Mouse (Mus musculus): ENCODE results near the gene Ppp1r9b.

DNA sequence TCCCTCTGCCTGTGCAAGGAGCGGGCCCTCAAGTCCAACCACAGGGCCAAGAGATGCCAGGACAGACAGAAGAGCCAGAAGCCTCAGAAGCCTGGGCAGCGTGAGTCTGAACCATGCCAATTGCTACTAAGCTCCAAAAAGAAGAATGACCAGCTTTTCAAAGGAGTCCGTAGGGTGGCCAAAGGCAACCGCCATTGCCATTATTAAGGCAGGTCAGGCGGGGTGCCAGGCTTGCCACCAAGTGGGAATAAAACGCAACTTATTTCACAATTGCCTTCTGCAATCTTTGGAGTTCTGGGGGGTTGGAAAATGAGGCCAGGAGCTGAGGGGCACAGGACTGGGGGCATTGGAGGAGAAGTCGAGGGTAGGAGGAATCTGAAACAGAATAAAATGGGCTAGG is 22.6 kb upstream of the Ppp1r9b start:
- TF ChIP-seq CTCF (conservative IDR thresholded peaks at IDR 0.05; ENCODE audit: insufficient read depth, insufficient read length, low read depth, low read length): no peak
- TF ChIP-seq POLR2A (IDR thresholded peaks at IDR 0.05; ENCODE audit: low read depth, low read length): no peak

Data from kidney, adult 2 months (tissue).